Mouse (Mus musculus) MEL (cell line): ENCODE measurements around the gene Gm11037. TPM values are rescaled to one million over a fixed set of nuclear protein-coding genes. Genes with fewer than 3 reads are reported as not detected.

ENCODE experiments used
- DNase-seq: peaks from one replicate; pipeline ENCODE4 v3.0.0; 2011; ENCODE audit warnings: low read depth, low spot score
- H3K27ac ChIP-seq: 2 replicates; pipeline ENCODE4 v1.5.1; 2012; ENCODE audit warnings: low read depth, mild to moderate bottlenecking, control low read depth, low read length, moderate library complexity; ENCODE audit not compliant: control insufficient read depth
- H3K27me3 ChIP-seq, 2 experiments: fragments of 150-350 bp in 1 of 2; sonication (generic) in 1 of 2; 2 replicates each; pipeline ENCODE4 v1.6.1; 2012; ENCODE audit warnings: low read length in 2 of 2, mild to moderate bottlenecking in 2 of 2, improper control_type of control experiment in 1 of 2, moderate library complexity in 1 of 2; ENCODE audit not compliant: insufficient read depth in 2 of 2, control insufficient read depth in 1 of 2
- H3K36me3 ChIP-seq, 2 experiments: 2 replicates each; pipeline ENCODE4 v1.6.1; 2012 to 2014; ENCODE audit warnings: low read length in 2 of 2, improper control_type of control experiment in 1 of 2, inconsistent platforms in 1 of 2, mild to moderate bottlenecking in 1 of 2; ENCODE audit not compliant: insufficient read depth in 2 of 2, control insufficient read depth in 1 of 2
- H3K4me1 ChIP-seq, 2 experiments: fragments of 150-350 bp in 1 of 2; sonication (generic) in 1 of 2; 2 replicates each; pipeline ENCODE4 v1.6.1; 2012; ENCODE audit warnings: low read length in 2 of 2, improper control_type of control experiment in 1 of 2, mild to moderate bottlenecking in 1 of 2; ENCODE audit not compliant: insufficient read depth in 2 of 2, control insufficient read depth in 1 of 2
- H3K4me3 ChIP-seq, 2 experiments: fragments of 150-350 bp in 1 of 2; sonication (generic) in 1 of 2; 2 replicates each; pipeline ENCODE4 v1.5.1; 2012; ENCODE audit warnings: low read depth in 2 of 2, low read length in 2 of 2, mild to moderate bottlenecking in 2 of 2, moderate library complexity in 2 of 2, control low read depth in 1 of 2, improper control_type of control experiment in 1 of 2; ENCODE audit not compliant: control insufficient read depth in 1 of 2, insufficient read depth in 1 of 2
- H3K79me2 ChIP-seq: 2 replicates; pipeline ENCODE4 v1.6.1; 2012; ENCODE audit warnings: mild to moderate bottlenecking, low read length, moderate library complexity; ENCODE audit not compliant: control insufficient read depth, poor library complexity, insufficient read depth
- H3K9ac ChIP-seq: 2 replicates; pipeline ENCODE4 v1.6.1; 2012; ENCODE audit warnings: low read depth, mild to moderate bottlenecking, control low read depth, low read length, moderate library complexity; ENCODE audit not compliant: control insufficient read depth, poor library complexity, severe bottlenecking
- H3K9me3 ChIP-seq: fragments of 150-350 bp; sonication (generic); replicated peaks from 2 replicates; pipeline ENCODE4 v1.6.1; 2012; ENCODE audit warnings: mild to moderate bottlenecking, low read length, improper control_type of control experiment, moderate library complexity; ENCODE audit not compliant: insufficient read depth
- CHD1 ChIP-seq: IDR thresholded peaks from 2 replicates; pipeline ENCODE4 v1.6.1; 2012; ENCODE audit warnings: low read depth, mild to moderate bottlenecking, inconsistent platforms, low read length, improper control_type of control experiment
- CHD2 ChIP-seq: IDR thresholded peaks from 2 replicates; pipeline ENCODE4 v1.6.1; 2011; ENCODE audit warnings: low read length, improper control_type of control experiment
- CTCF ChIP-seq, 3 experiments: IDR thresholded peaks in 2 of 3; conservative IDR thresholded peaks in 1 of 3; 2 replicates each; pipeline ENCODE4 v1.5.1; 2011 to 2012; ENCODE audit warnings: low read length in 3 of 3, low read depth in 2 of 3, mild to moderate bottlenecking in 2 of 3, improper control_type of control experiment in 1 of 3, inconsistent platforms in 1 of 3, mixed read lengths in 1 of 3, moderate library complexity in 1 of 3; ENCODE audit not compliant: control insufficient read depth in 1 of 3, insufficient read depth in 1 of 3, poor library complexity in 1 of 3, severe bottlenecking in 1 of 3
- ELF1 ChIP-seq: IDR thresholded peaks from 2 replicates; pipeline ENCODE4 v1.6.1; 2014; ENCODE audit warnings: low read depth, mild to moderate bottlenecking, inconsistent platforms, low read length, improper control_type of control experiment, moderate library complexity
- GABPA ChIP-seq: IDR thresholded peaks from 2 replicates; pipeline ENCODE4 v1.6.1; 2012; ENCODE audit warnings: low read depth, mild to moderate bottlenecking, inconsistent platforms, low read length, improper control_type of control experiment, moderate library complexity
- GATA1 ChIP-seq: IDR thresholded peaks from 2 replicates; pipeline ENCODE4 v1.6.1; 2011; ENCODE audit warnings: low read depth, low read length, improper control_type of control experiment
- MAZ ChIP-seq: IDR thresholded peaks from 2 replicates; pipeline ENCODE4 v1.6.1; 2012; ENCODE audit warnings: low read depth, mild to moderate bottlenecking, inconsistent platforms, low read length, improper control_type of control experiment
- MEF2A ChIP-seq: IDR thresholded peaks from 2 replicates; pipeline ENCODE4 v1.6.1; 2014; ENCODE audit warnings: low read depth, mild to moderate bottlenecking, inconsistent platforms, low read length, improper control_type of control experiment; ENCODE audit not compliant: poor library complexity, insufficient replicate concordance, severe bottlenecking; ENCODE audit errors: extremely low read depth
- MXI1 ChIP-seq: IDR thresholded peaks from 2 replicates; pipeline ENCODE4 v1.6.1; 2011; ENCODE audit warnings: mild to moderate bottlenecking, low read depth, low read length, improper control_type of control experiment
- MYC ChIP-seq: IDR thresholded peaks from 2 replicates; pipeline ENCODE4 v1.6.1; 2011; ENCODE audit warnings: low read depth, mild to moderate bottlenecking, low read length, improper control_type of control experiment, moderate library complexity
- NELFE ChIP-seq: IDR thresholded peaks from 2 replicates; pipeline ENCODE4 v1.6.1; 2011; ENCODE audit warnings: low read depth, low read length, improper control_type of control experiment
- NRF1 ChIP-seq: IDR thresholded peaks from 2 replicates; pipeline ENCODE4 v1.6.1; 2014; ENCODE audit warnings: low read depth, mild to moderate bottlenecking, inconsistent platforms, low read length, improper control_type of control experiment, moderate library complexity; ENCODE audit not compliant: poor library complexity, insufficient read depth, severe bottlenecking
- POLR2AphosphoS5 ChIP-seq: IDR thresholded peaks from 2 replicates; pipeline ENCODE4 v1.6.1; 2012; ENCODE audit warnings: low read depth, borderline replicate concordance, mild to moderate bottlenecking, inconsistent platforms, low read length, moderate library complexity, mixed read lengths
- RCOR1 ChIP-seq: IDR thresholded peaks from 2 replicates; pipeline ENCODE4 v1.6.1; 2012; ENCODE audit warnings: low read depth, mild to moderate bottlenecking, inconsistent platforms, low read length, improper control_type of control experiment
- SIN3A ChIP-seq: IDR thresholded peaks from 2 replicates; pipeline ENCODE4 v1.6.1; 2012; ENCODE audit warnings: low read length, improper control_type of control experiment, inconsistent platforms
- TBP ChIP-seq: IDR thresholded peaks from 2 replicates; pipeline ENCODE4 v1.8.0; 2011; ENCODE audit warnings: low read depth, low read length, improper control_type of control experiment
- TCF12 ChIP-seq: IDR thresholded peaks from 2 replicates; pipeline ENCODE4 v1.6.1; 2014; ENCODE audit warnings: low read depth, mild to moderate bottlenecking, inconsistent platforms, low read length, improper control_type of control experiment, moderate library complexity
- UBTF ChIP-seq: IDR thresholded peaks from 2 replicates; pipeline ENCODE4 v1.6.1; 2012; ENCODE audit warnings: low read depth, mild to moderate bottlenecking, inconsistent platforms, low read length, improper control_type of control experiment, moderate library complexity, borderline replicate concordance; ENCODE audit not compliant: insufficient read depth
- ZMIZ1 ChIP-seq: IDR thresholded peaks from 2 replicates; pipeline ENCODE4 v1.6.1; 2012; ENCODE audit warnings: low read depth, mild to moderate bottlenecking, inconsistent platforms, low read length, improper control_type of control experiment, moderate library complexity
- ZNF384 ChIP-seq: IDR thresholded peaks from 2 replicates; pipeline ENCODE4 v1.6.1; 2012; ENCODE audit warnings: low read depth, mild to moderate bottlenecking, inconsistent platforms, low read length, improper control_type of control experiment
- polyA plus RNA-seq, 2 experiments: library from polyadenylated mRNA; stranded (reverse) in 1 of 2; unstranded in 1 of 2; fragments of >175 nt in 1 of 2; fragments of >200 nt in 1 of 2; gene quantifications; 2 replicates each; pipeline versions ENCODE4 v1.2.1 to v1.2.4; 2012; ENCODE audit warnings: low replicate concordance in 2 of 2, low read depth in 1 of 2; ENCODE audit not compliant: insufficient read length in 2 of 2, insufficient read depth in 1 of 2, missing spikeins in 1 of 2
- total RNA-seq: library from RNA; depleted of rRNA; stranded (reverse); fragments of 300-350 nt; gene quantifications from 2 replicates; pipeline ENCODE4 v1.2.3, GENCODE M21; 2012

The Gm11037 gene
- total and polyA plus RNA-seq, 3 experiments = not detected

DNA sequence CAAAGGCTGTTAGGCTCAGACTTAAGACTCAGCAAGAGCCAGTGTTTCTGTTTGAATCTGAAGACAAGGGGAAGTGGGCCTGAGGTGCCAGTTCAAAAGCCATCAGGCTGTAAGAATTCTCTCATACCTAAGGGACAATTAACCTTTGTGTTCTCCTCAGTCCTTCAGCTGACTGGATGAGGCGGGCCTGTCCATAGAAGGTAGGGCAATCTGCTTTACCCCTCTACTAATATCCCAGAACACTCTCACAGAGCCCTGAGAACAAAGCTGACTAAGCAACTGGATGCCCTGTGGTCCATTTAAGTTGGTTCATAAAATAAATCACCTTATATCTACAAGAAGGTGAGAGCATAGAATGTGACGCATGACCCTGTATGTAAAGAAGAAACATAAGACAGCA lies 32.9 kb downstream of the Gm11037 start:
- Histone ChIP-seq H3K79me2 (no peaks in the 10 kb centered on the region), H3K4me1 (0 out of 4 replicates have a peak, but pooled peaks cover 0 to 5% of the 10 kb centered on the region in 2 experiments), H3K27me3 (no peaks in the 10 kb centered on the region), H3K4me3 (no peak overlapping the region), H3K9ac (no peak overlapping the region), H3K36me3 (no peaks in the 10 kb centered on the region), H3K27ac (no peak overlapping the region), H3K9me3 (no peaks in the 10 kb centered on the region)
- no peak for DNase-seq
- TF ChIP-seq NELFE = no peak

DNA sequence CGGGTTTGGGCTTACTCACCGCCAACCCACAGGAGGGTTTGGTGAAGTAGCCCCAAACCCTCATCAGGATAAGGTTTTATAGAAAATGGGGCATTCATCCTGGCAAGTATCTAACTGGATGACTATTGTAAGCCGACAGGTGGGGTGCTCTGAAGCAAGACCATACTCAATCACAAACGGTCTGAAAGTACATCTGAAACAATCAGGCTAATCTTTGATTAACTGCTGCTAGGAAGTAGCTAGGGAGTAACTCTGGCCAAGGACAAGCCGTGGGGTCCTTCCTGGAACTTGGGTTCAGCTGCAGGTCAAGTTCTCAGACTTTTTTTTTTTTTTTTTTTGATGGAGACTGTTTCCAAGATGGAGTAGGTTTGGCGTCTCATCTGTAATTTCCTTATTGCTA lies 34.7 kb downstream of the Gm11037 start:
- no peak overlapping the region for H3K4me3 ChIP-seq
- peaks cover 0 to 5% of the 10 kb centered on the region in 2 experiments; a peak in 1 of 4 replicates for H3K36me3 ChIP-seq
- H3K79me2 ChIP-seq = no peaks in the 10 kb centered on the region
- H3K9ac ChIP-seq = no peak overlapping the region
- TF ChIP-seq MEF2A (no peak), CHD1 (no peak), GATA1 (no peak), POLR2AphosphoS5 (no peak), ELF1 (no peak), RCOR1 (no peak), MAZ (no peak), TBP (no peak), MXI1 (no peak), UBTF (no peak), ZNF384 (no peak), ZMIZ1 (no peak), MYC (no peak), NELFE (no peak), CTCF (IDR thresholded peaks at IDR 0.05 in 2 of 3, conservative IDR thresholded peaks at IDR 0.05 in 1 of 3; ENCODE audit: control insufficient read depth in 1 of 3, insufficient read depth in 1 of 3, low read depth in 2 of 3, low read length in 3 of 3, poor library complexity in 1 of 3, severe bottlenecking in 1 of 3) (no peak), TCF12 (no peak), GABPA (no peak), NRF1 (no peak), CHD2 (no peak), SIN3A (no peak)
- no peaks in the 10 kb centered on the region for H3K9me3 ChIP-seq
- H3K4me1 ChIP-seq = peaks cover 3 to 17% of the 10 kb centered on the region in 2 experiments; a peak in 3 of 4 replicates
- no peaks in the 10 kb centered on the region for H3K27me3 ChIP-seq
- no peak overlapping the region for H3K27ac ChIP-seq
- no peak for DNase-seq
